Mouse (Mus musculus) forebrain, embryonic 12.5 days (tissue): ENCODE data around the gene Parp6. TPM values are rescaled to one million over a fixed set of nuclear protein-coding genes. Genes with fewer than 3 reads are reported as not detected.

Experiments used
- ATAC-seq: fragments of 200-750 bp; cut with Nextera tagmentation; 2 replicates; pipeline ENCODE4 v1.8.0; 2017; ENCODE audit warnings: moderate TSS enrichment; ENCODE audit not compliant: low FRiP score
- H3K27ac ChIP-seq: fragments of 300-500 bp; sonication (generic); 2 replicates; pipeline ENCODE4 v1.5.1; 2016; ENCODE audit warnings: mild to moderate bottlenecking
- H3K27me3 ChIP-seq: fragments of 300-500 bp; sonication (generic); 2 replicates; pipeline ENCODE4 v1.6.1; 2016; ENCODE audit warnings: mild to moderate bottlenecking
- H3K36me3 ChIP-seq: fragments of 300-500 bp; sonication (generic); replicated peaks from 2 replicates; pipeline ENCODE4 v1.6.1; 2016; ENCODE audit warnings: mild to moderate bottlenecking
- H3K4me1 ChIP-seq: fragments of 300-500 bp; sonication (generic); 2 replicates; pipeline ENCODE4 v1.6.1; 2016
- H3K4me2 ChIP-seq: fragments of 300-500 bp; sonication (generic); 2 replicates; pipeline ENCODE4 v1.6.1; 2016; ENCODE audit warnings: mild to moderate bottlenecking, moderate library complexity
- H3K4me3 ChIP-seq: fragments of 300-500 bp; sonication (generic); replicated peaks from 2 replicates; pipeline ENCODE4 v1.5.1; 2016; ENCODE audit warnings: mild to moderate bottlenecking
- H3K9ac ChIP-seq: fragments of 300-500 bp; sonication (generic); 2 replicates; pipeline ENCODE4 v1.6.1; 2016; ENCODE audit warnings: mild to moderate bottlenecking
- H3K9me3 ChIP-seq: fragments of 300-500 bp; sonication (generic); 2 replicates; pipeline ENCODE4 v1.6.1; 2016
- WGBS: fragments of 180-500 bp; shearing (Covaris S2); methylation state at CpG from one replicate; pipeline ENCODE4 v1.1.7; 2016; 5-methylcytosine and 5-hydroxymethylcytosine counted together
- polyA plus RNA-seq: library from polyadenylated mRNA; unstranded; fragments of >200 nt; fragmentation: Nextera tagmentation; extraction: Ambion mirVana; gene quantifications from 2 replicates; pipeline ENCODE4 v1.2.1, GENCODE M21; 2016

Gene Parp6
- polyA plus RNA-seq, 1 experiment from 2014 or later = 105 TPM

- Histone ChIP-seq H3K9me3 (no peaks in the 10 kb centered on the region), H3K27me3 (peaks cover 9% of the 10 kb centered on the region), H3K36me3 (no peaks in the 10 kb centered on the region), H3K4me3 (no peak overlapping the region), H3K4me1 (peaks cover 12% of the 10 kb centered on the region), H3K27ac (no peak overlapping the region), H3K9ac (no peak overlapping the region), H3K4me2 (no peak overlapping the region)
- WGBS = 66% methylated on average over 16 of the region's 16 CpGs
- ATAC-seq = no peak
Measured at GRCm38 (mm10) chr9:59694571-59695450, 77.7 kb downstream of the Parp6 start.

GRCm38 (mm10) chr9:59695451-59695813, 78.3 kb downstream of the Parp6 start:
- H3K27me3 ChIP-seq = peaks cover 9% of the 10 kb centered on the region
- no peaks in the 10 kb centered on the region for H3K36me3 ChIP-seq
- peaks cover 12% of the 10 kb centered on the region for H3K4me1 ChIP-seq
- H3K9me3 ChIP-seq = no peaks in the 10 kb centered on the region
- 56% methylated on average over 3 of the region's 3 CpGs for WGBS
- no peak overlapping the region for H3K4me2 ChIP-seq
- H3K27ac ChIP-seq = no peak overlapping the region
- no peak for ATAC-seq
- no peak overlapping the region for H3K9ac ChIP-seq
- H3K4me3 ChIP-seq = no peak overlapping the region

GRCm38 (mm10) chr9:59696381-59696780, 79.3 kb downstream of the Parp6 start:
- H3K9ac ChIP-seq = no peak overlapping the region
- ATAC-seq = no peak
- no peaks in the 10 kb centered on the region for H3K36me3 ChIP-seq
- H3K27ac ChIP-seq = no peak overlapping the region
- no peak overlapping the region for H3K4me2 ChIP-seq
- H3K27me3 ChIP-seq = peaks cover 5% of the 10 kb centered on the region; the same call in 1 of the 2 replicates
- peaks cover 12% of the 10 kb centered on the region for H3K4me1 ChIP-seq
- no peaks in the 10 kb centered on the region for H3K9me3 ChIP-seq
- 79% methylated on average over 3 of the region's 3 CpGs for WGBS
- no peak overlapping the region for H3K4me3 ChIP-seq

Other genes starting within 250 kb of the Parp6 start
- 20.7 and 27.1 TPM in 2 replicates for gene Arih1, start 130.7 kb upstream of the Parp6 start, polyA plus RNA-seq
- gene Hexa, start 77.7 kb upstream of the Parp6 start, polyA plus RNA-seq = 37.1 and 43.3 TPM in 2 replicates
- 0.15 TPM in 1 of 2 replicates, not detected in the other for gene Tmem202, start 77.4 kb upstream of the Parp6 start, polyA plus RNA-seq
- 14.4 and 16.7 TPM in 2 replicates for gene Celf6, start 39.4 kb upstream of the Parp6 start, polyA plus RNA-seq
- gene Pkm, start 39.1 kb downstream of the Parp6 start, polyA plus RNA-seq = 1,825 and 1,829 TPM in 2 replicates
- gene Gramd2, start 62.9 kb downstream of the Parp6 start, polyA plus RNA-seq = 0.40 and 0.49 TPM in 2 replicates
- gene Senp8, start 133.4 kb downstream of the Parp6 start, polyA plus RNA-seq = 13.0 and 18.1 TPM in 2 replicates
- gene Myo9a, start 133.6 kb downstream of the Parp6 start, polyA plus RNA-seq = 20.9 and 22.7 TPM in 2 replicates